Mouse (Mus musculus): ENCODE measurements around the gene Eif4enif1.
A peak's percentile ranks its signal among the peaks of the same experiment; 100 is the strongest.

Eif4enif1 gene

GRCm38 (mm10) chr11:3267133-3267532, 64.9 kb downstream of the Eif4enif1 start:
- DNase-seq (ENCODE audit: low spot score): no peak

GRCm38 (mm10) chr11:3269241-3269640, 67.0 kb downstream of the Eif4enif1 start:
- no peak for DNase-seq (ENCODE audit: low spot score)

GRCm38 (mm10) chr11:3278351-3278750, 76.2 kb downstream of the Eif4enif1 start:
- DNase-seq (ENCODE audit: low spot score): no peak

GRCm38 (mm10) chr11:3279729-3280128, 77.5 kb downstream of the Eif4enif1 start:
- DNase-seq (ENCODE audit: low spot score): no peak

- DNase-seq (ENCODE audit: low spot score): no peak
These were observed 80.7 kb downstream of the Eif4enif1 start for GRCm38 (mm10) chr11:3282887-3283286.

- DNase-seq (ENCODE audit: low spot score): no peak
These were observed 81.5 kb downstream of the Eif4enif1 start for GRCm38 (mm10) chr11:3283645-3284044.

- no peak for DNase-seq (ENCODE audit: low spot score)
These were observed 83.7 kb downstream of the Eif4enif1 start for GRCm38 (mm10) chr11:3285940-3286339.

GRCm38 (mm10) chr11:3287131-3287530, 84.9 kb downstream of the Eif4enif1 start:
- DNase-seq (ENCODE audit: low spot score): no peak

GRCm38 (mm10) chr11:3287921-3288320, 85.7 kb downstream of the Eif4enif1 start:
- DNase-seq (ENCODE audit: low spot score): no peak

- no peak for DNase-seq (ENCODE audit: low spot score)
These were observed 86.5 kb downstream of the Eif4enif1 start, which contains the start of gene Patz1 for GRCm38 (mm10) chr11:3288521-3289301. TSS of gene Patz1 (plus strand) at chr11:3288874.

GRCm38 (mm10) chr11:3289302-3289802, 87.2 kb downstream of the Eif4enif1 start:
- DNase-seq (ENCODE audit: low spot score): peak; percentile 82

- peak; percentile 73 for DNase-seq (ENCODE audit: low spot score)
These were observed 87.8 kb downstream of the Eif4enif1 start for GRCm38 (mm10) chr11:3289803-3290639.

- DNase-seq (ENCODE audit: low spot score): no peak
These were observed 88.6 kb downstream of the Eif4enif1 start for GRCm38 (mm10) chr11:3290640-3291310.

GRCm38 (mm10) chr11:3291311-3292061, 89.3 kb downstream of the Eif4enif1 start:
- DNase-seq (ENCODE audit: low spot score): no peak

GRCm38 (mm10) chr11:3292062-3292421, 89.8 kb downstream of the Eif4enif1 start:
- no peak for DNase-seq (ENCODE audit: low spot score)

- no peak for DNase-seq (ENCODE audit: low spot score)
These were observed 90.6 kb downstream of the Eif4enif1 start for GRCm38 (mm10) chr11:3292711-3293249.

GRCm38 (mm10) chr11:3293361-3293760, 91.2 kb downstream of the Eif4enif1 start:
- no peak for DNase-seq (ENCODE audit: low spot score)
